Mouse (Mus musculus): ENCODE results near the gene Zfp800.

Zfp800 gene

GRCm38 (mm10) chr6:28312067-28312466 is 85.7 kb downstream of the Zfp800 start:
- DNase-seq (ENCODE audit: low spot score in 2 of 2): no peak

- DNase-seq (ENCODE audit: low spot score in 2 of 2): no peak
Measured at GRCm38 (mm10) chr6:28309692-28310091, 88.1 kb downstream of the Zfp800 start.

GRCm38 (mm10) chr6:28308929-28309328 is 88.9 kb downstream of the Zfp800 start:
- no peak for DNase-seq (ENCODE audit: low spot score in 2 of 2)

GRCm38 (mm10) chr6:28306702-28307101 is 91.1 kb downstream of the Zfp800 start:
- no peak for DNase-seq (ENCODE audit: low spot score in 2 of 2)

- DNase-seq (ENCODE audit: low spot score in 2 of 2): no peak
Measured at GRCm38 (mm10) chr6:28296306-28296705, 101.5 kb downstream of the Zfp800 start.

- DNase-seq (ENCODE audit: low spot score in 2 of 2): no peak
Measured at GRCm38 (mm10) chr6:28295581-28295980, 102.2 kb downstream of the Zfp800 start.

- DNase-seq (ENCODE audit: low spot score in 2 of 2): no peak
Measured at GRCm38 (mm10) chr6:28292810-28293209, 105.0 kb downstream of the Zfp800 start.

GRCm38 (mm10) chr6:28279886-28280285 is 117.9 kb downstream of the Zfp800 start:
- no peak for DNase-seq (ENCODE audit: low spot score in 2 of 2)

- DNase-seq (ENCODE audit: low spot score in 2 of 2): no peak
Measured at GRCm38 (mm10) chr6:28262198-28262621, 135.6 kb downstream of the Zfp800 start.

- peak; percentile 80 to 83 for DNase-seq (ENCODE audit: low spot score in 2 of 2)
Measured at GRCm38 (mm10) chr6:28261307-28262197, 136.3 kb downstream of the Zfp800 start.

GRCm38 (mm10) chr6:28260425-28261191 is 137.2 kb downstream of the Zfp800 start:
- peak; percentile 4 to 12 for DNase-seq (ENCODE audit: low spot score in 2 of 2)

- DNase-seq (ENCODE audit: low spot score in 2 of 2): no peak
Measured at GRCm38 (mm10) chr6:28259750-28260149, 138.1 kb downstream of the Zfp800 start.

GRCm38 (mm10) chr6:28258440-28258839 is 139.4 kb downstream of the Zfp800 start:
- DNase-seq (ENCODE audit: low spot score in 2 of 2): no peak

GRCm38 (mm10) chr6:28257772-28258171 is 140.0 kb downstream of the Zfp800 start:
- no peak for DNase-seq (ENCODE audit: low spot score in 2 of 2)

GRCm38 (mm10) chr6:28252790-28253189 is 145.0 kb downstream of the Zfp800 start:
- DNase-seq (ENCODE audit: low spot score in 2 of 2): no peak

GRCm38 (mm10) chr6:28248211-28248610 is 149.6 kb downstream of the Zfp800 start:
- no peak for DNase-seq (ENCODE audit: low spot score in 2 of 2)

- no peak for DNase-seq (ENCODE audit: low spot score in 2 of 2)
Measured at GRCm38 (mm10) chr6:28232618-28233361, 165.0 kb downstream of the Zfp800 start.

GRCm38 (mm10) chr6:28228085-28228484 is 169.7 kb downstream of the Zfp800 start:
- no peak for DNase-seq (ENCODE audit: low spot score in 2 of 2)

- no peak for DNase-seq (ENCODE audit: low spot score in 2 of 2)
Measured at GRCm38 (mm10) chr6:28221017-28221416, 176.8 kb downstream of the Zfp800 start.

- no peak for DNase-seq (ENCODE audit: low spot score in 2 of 2)
Measured at GRCm38 (mm10) chr6:28218386-28218785, 179.4 kb downstream of the Zfp800 start.

GRCm38 (mm10) chr6:28215268-28215954 is 182.4 kb downstream of the Zfp800 start:
- DNase-seq (ENCODE audit: low spot score in 2 of 2): peak; percentile 36 to 64

All from thymus, postnatal 10 days (tissue).